Mouse (Mus musculus) Patski (cell line): ENCODE measurements around the gene Mfap1a. TPM values are rescaled to one million over a fixed set of nuclear protein-coding genes. Genes with fewer than 3 reads are reported as not detected.
A peak's percentile ranks its signal among the peaks of the same experiment; 100 is the strongest.

Source experiments
- ATAC-seq: fragments of 100-300 bp; one replicate; pipeline ENCODE4 v1.8.0; 2021
- CTCF ChIA-PET: fragments of 350-600 bp; sonication (Branson Sonifier 250); formaldehyde crosslinking; loops from one replicate; lab custom pipeline; 2022; ENCODE audit warnings: inconsistent platforms; lab: Charles Lee
- POLR2A ChIA-PET: fragments of 350-600 bp; sonication (Branson Sonifier 250); formaldehyde crosslinking; loops from one replicate; lab custom pipeline; 2022; ENCODE audit warnings: antibody characterized with exemption, inconsistent platforms; lab: Charles Lee
- DNase-seq: peaks from one replicate; pipeline ENCODE4 v3.0.0-alpha.2; 2011; ENCODE audit warnings: low read depth, low spot score
- H3K27me3 ChIP-seq: fragments of 371-371 bp; one replicate; pipeline ENCODE4 v1.5.1; 2021
- CTCF ChIP-seq: fragments of 100-300 bp; IDR thresholded peaks from one replicate; pipeline ENCODE4 v1.5.1; 2021
- in situ Hi-C: fragments of 300-500 bp; cut with MboI; formaldehyde crosslinking; loops from 3 replicates; pipeline ENCODE4 v1.11.1; 2018; ENCODE audit warnings: low pct_unique_long_range_greater_than_20kb, mixed read lengths
- polyA plus RNA-seq: library from polyadenylated mRNA; unstranded; gene quantifications from one replicate; pipeline ENCODE4 v1.2.3, GENCODE M21; 2021

The Mfap1a gene
- polyA plus RNA-seq, 1 experiment from 2014 or later, result 31.4 TPM

GRCm38 (mm10) chr2:121450093-121450492 lies 56.4 kb downstream of the Mfap1a start:
- POLR2A ChIA-PET, result interaction anchor here (0.5 to 1.5 kb wide), 3 partner anchors 8 to 74 kb away, joined by 3 to 4 read pairs (median 3); no protein-coding TSS in a partner anchor
- no peaks in the 10 kb centered on the region for H3K27me3 ChIP-seq
- CTCF ChIA-PET, result interaction anchor here (1.2 to 1.3 kb wide), 2 partner anchors 9 to 40 kb away, joined by 3 read pairs; no protein-coding TSS in a partner anchor
- TF ChIP-seq CTCF, result no peak
- no peak for ATAC-seq
- in situ Hi-C loops, result no loop called here
- no peak for DNase-seq

GRCm38 (mm10) chr2:121449545-121450011 lies 56.9 kb downstream of the Mfap1a start:
- POLR2A ChIA-PET, result interaction anchor here (0.6 to 1.5 kb wide), 3 partner anchors 9 to 30 kb away, joined by 3 to 4 read pairs (median 4); no protein-coding TSS in a partner anchor
- DNase-seq (no peak), ATAC-seq (peak; percentile 0)
- no peak for TF ChIP-seq CTCF
- CTCF ChIA-PET, result interaction anchor here (1.3 kb wide), 1 partner anchor 39 kb away, joined by 3 read pairs; no protein-coding TSS in a partner anchor
- no peaks in the 10 kb centered on the region for H3K27me3 ChIP-seq
- in situ Hi-C loops, result no loop called here

DNA sequence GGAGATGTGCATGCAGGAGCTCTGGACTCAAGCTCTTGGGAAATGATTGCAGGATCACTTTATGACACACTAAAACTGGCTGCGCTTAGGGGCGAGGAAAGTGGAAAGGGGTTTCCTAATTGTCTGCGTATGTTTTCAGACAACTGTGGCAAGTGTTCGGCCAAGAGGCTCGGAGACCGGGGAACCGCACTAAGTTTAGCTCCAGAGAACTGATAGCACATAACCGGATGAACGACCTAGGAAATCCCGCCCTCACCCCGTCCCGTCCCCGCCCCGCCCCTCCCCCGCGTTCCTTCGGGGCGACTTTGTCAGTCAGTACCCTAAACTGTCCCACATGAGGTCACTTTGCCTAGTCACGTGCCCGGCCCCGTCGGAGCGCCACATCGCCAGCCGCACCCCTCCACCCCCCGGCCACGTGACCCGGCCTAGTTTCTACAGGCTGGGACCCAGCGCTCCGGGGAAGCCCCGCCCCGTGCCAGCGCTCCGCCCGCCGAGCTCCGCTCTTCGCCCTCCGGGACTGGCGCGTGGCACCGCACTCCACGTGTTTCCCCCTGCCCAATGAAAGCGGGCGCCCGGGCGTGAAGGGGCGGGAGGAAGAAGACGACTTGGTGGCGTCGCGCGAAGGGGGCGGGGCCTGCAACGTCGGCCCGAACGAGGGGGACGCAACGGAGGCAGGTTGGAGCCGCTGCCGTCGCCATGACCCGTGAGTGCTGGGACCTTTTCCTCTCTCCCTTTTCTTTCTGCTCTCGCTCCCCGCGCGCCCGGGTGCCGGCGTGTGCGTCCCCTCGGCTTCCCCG lies 57.5 kb downstream of the Mfap1a start, which contains the start of gene Serf2:
Gene Serf2, plus strand, starts transcription at position 457 of the 797 bp plus-strand sequence.
- no peaks in the 10 kb centered on the region for H3K27me3 ChIP-seq
- ChIA-PET CTCF (interaction anchor here (1.3 to 1.7 kb wide), 2 partner anchors 11 to 39 kb away, joined by 3 to 9 read pairs; no protein-coding TSS in a partner anchor), POLR2A (interaction anchor here (0.6 to 1.5 kb wide), 3 partner anchors 10 to 115 kb away, joined by 3 to 4 read pairs (median 4); no protein-coding TSS in a partner anchor)
- DNase-seq (peak; percentile 85), ATAC-seq (peak; percentile 94)
- in situ Hi-C loops, result no loop called here
- TF ChIP-seq CTCF, result no peak

DNA sequence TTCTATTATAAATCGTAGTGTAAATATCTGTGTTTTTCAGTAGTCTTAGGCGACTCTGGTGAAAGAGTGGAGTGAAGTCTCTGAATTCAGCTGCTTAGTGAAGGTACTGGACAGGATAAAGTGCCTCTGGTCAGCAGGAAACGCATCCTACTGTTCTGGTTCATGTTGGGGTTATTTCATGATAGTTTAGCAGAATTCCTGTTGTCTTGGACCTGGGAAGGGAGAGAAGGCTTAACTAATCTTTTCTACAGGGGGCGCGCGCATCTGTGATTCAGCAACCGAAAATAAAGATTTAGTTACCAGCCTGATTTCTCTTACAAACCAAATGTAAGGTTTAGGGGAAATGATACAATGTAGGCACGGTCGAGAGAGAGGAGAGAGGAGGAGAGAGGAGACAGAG lies 58.3 kb downstream of the Mfap1a start:
- ChIA-PET POLR2A (interaction anchor here (1.0 kb wide), 1 partner anchor 9 kb away, joined by 4 read pairs; no protein-coding TSS in a partner anchor), CTCF (interaction anchor here (1.7 kb wide), 1 partner anchor 10 kb away, joined by 9 read pairs; no protein-coding TSS in a partner anchor)
- in situ Hi-C loops, result no loop called here
- no peak for ATAC-seq
- no peak for TF ChIP-seq CTCF
- no peaks in the 10 kb centered on the region for H3K27me3 ChIP-seq
- no peak for DNase-seq

DNA sequence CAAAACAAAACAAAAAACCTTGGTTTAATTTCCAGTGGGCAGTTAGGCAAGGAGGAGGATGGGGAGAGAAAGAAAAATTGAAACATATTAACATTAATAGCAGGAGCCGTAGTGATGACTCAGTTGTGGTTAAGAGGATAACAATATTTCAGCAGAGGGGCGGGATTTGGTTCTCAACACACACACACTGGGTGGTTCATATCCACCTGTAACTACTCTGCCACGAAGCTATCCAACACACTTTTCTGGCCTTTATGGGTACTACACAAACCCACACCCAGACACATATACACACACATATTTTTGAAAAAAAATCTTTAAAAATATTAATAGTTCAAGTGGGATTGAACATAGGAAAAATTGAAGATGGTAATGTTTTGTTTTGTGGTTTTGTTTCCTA lies 59.5 kb downstream of the Mfap1a start:
- DNase-seq (no peak), ATAC-seq (no peak)
- POLR2A ChIA-PET, result no interaction called here
- in situ Hi-C loops, result no loop called here
- CTCF ChIA-PET, result no interaction called here
- TF ChIP-seq CTCF, result no peak
- no peaks in the 10 kb centered on the region for H3K27me3 ChIP-seq

GRCm38 (mm10) chr2:121446506-121446905 lies 60.0 kb downstream of the Mfap1a start:
- no peaks in the 10 kb centered on the region for H3K27me3 ChIP-seq
- POLR2A ChIA-PET, result interaction anchor here (1.1 kb wide), 1 partner anchor 10 kb away, joined by 4 read pairs; the partner anchor contains the start of gene Serinc4
- TF ChIP-seq CTCF, result no peak
- ATAC-seq (no peak), DNase-seq (no peak)
- in situ Hi-C loops, result no loop called here
- CTCF ChIA-PET, result no interaction called here

GRCm38 (mm10) chr2:121445117-121445516 lies 61.3 kb downstream of the Mfap1a start:
- in situ Hi-C loops, result no loop called here
- H3K27me3 ChIP-seq, result no peaks in the 10 kb centered on the region
- no peak for DNase-seq
- ATAC-seq, result no peak
- ChIA-PET CTCF (interaction anchor here (1.1 kb wide), 1 partner anchor 16 kb away, joined by 4 read pairs; no protein-coding TSS in a partner anchor), POLR2A (interaction anchor here (1.1 kb wide), 1 partner anchor 11 kb away, joined by 4 read pairs; the partner anchor contains the start of gene Serinc4)
- no peak for TF ChIP-seq CTCF

DNA sequence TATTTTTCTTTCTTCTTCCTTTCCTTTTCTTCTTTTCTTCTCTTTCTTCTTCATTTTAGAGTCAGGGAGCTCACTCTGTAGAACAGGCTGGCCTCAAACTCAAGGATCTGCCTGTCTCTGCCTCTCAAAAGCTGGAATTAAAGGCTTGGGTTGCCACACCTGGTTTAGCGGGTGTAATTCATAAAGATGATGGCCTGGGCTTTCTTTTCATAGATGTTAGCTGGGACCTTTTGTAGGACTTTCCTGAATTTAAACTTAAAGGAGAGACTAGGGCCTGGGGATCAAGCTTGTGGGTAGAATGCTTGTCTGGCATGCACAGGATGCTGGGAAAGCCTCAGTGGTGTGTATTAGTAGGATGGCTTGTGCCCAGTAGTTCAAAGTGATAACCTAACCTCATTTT lies 62.3 kb downstream of the Mfap1a start, which contains the start of gene Ell3:
Gene Ell3, minus strand, starts transcription at position 101 of the 400 bp plus-strand sequence.
- ChIA-PET CTCF (interaction anchor here (1.1 kb wide), 1 partner anchor 15 kb away, joined by 4 read pairs; no protein-coding TSS in a partner anchor), POLR2A (interaction anchor here (0.6 kb wide), 1 partner anchor 9 kb away, joined by 4 read pairs; no protein-coding TSS in a partner anchor)
- in situ Hi-C loops, result no loop called here
- ATAC-seq (no peak), DNase-seq (no peak)
- H3K27me3 ChIP-seq, result no peaks in the 10 kb centered on the region
- TF ChIP-seq CTCF, result no peak

DNA sequence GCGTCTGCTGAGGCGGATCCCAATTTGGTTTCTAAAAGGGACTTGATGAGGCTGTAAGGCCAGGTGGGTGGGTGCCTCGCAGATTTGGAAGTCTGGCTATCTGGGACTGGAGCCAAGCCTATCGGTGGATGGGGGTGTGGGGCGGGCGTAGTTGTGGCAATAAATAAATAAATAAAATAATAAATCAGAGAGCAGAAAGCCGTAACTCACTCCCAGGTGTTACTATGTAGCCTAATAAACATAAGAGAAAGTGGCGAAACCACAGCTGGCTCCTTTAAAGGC lies 63.5 kb downstream of the Mfap1a start:
- DNase-seq, result no peak
- CTCF ChIA-PET, result no interaction called here
- POLR2A ChIA-PET, result no interaction called here
- TF ChIP-seq CTCF, result no peak
- H3K27me3 ChIP-seq, result no peaks in the 10 kb centered on the region
- ATAC-seq, result no peak
- in situ Hi-C loops, result no loop called here

- ChIA-PET CTCF (interaction anchor here (1.6 kb wide), 1 partner anchor 10 kb away, joined by 5 read pairs; no protein-coding TSS in a partner anchor), POLR2A (no interaction called here)
- DNase-seq (no peak), ATAC-seq (no peak)
- H3K27me3 ChIP-seq, result no peaks in the 10 kb centered on the region
- in situ Hi-C loops, result no loop called here
- no peak for TF ChIP-seq CTCF
These were observed 64.0 kb downstream of the Mfap1a start for GRCm38 (mm10) chr2:121442259-121443067.

Other genes starting within 250 kb of the Mfap1a start
- gene Trp53bp1, start 235.3 kb downstream of the Mfap1a start, polyA plus RNA-seq, result 58.4 TPM
- gene Map1a, start 217.1 kb downstream of the Mfap1a start, polyA plus RNA-seq, result 1.4 TPM
- 48.5 TPM for gene Ppip5k1, start 151.3 kb downstream of the Mfap1a start, polyA plus RNA-seq
- gene Ckmt1, start 149.0 kb downstream of the Mfap1a start, polyA plus RNA-seq, result 3.1 TPM
- gene Strc, start 119.5 kb downstream of the Mfap1a start, polyA plus RNA-seq, result not detected
- 942 TPM for gene Pdia3, start 92.9 kb downstream of the Mfap1a start, polyA plus RNA-seq
- gene Catsper2, start 92.9 kb downstream of the Mfap1a start, polyA plus RNA-seq, result 2.2 TPM
- gene Ell3, start 62.4 kb downstream of the Mfap1a start, polyA plus RNA-seq, result 1.6 TPM
- 667 TPM for gene Serf2, start 57.5 kb downstream of the Mfap1a start, polyA plus RNA-seq
- 11.3 TPM for gene Hypk, start 53.4 kb downstream of the Mfap1a start, polyA plus RNA-seq
- gene Serinc4, start 49.9 kb downstream of the Mfap1a start, polyA plus RNA-seq, result 0.68 TPM
- 35.3 TPM for gene Mfap1b, start 32.6 kb downstream of the Mfap1a start, polyA plus RNA-seq
- gene Wdr76, start 58 bp upstream of the Mfap1a start, polyA plus RNA-seq, result 9.1 TPM